Mouse (Mus musculus) midbrain, embryonic 15.5 days (tissue): ENCODE measurements around the gene Vamp5. TPM values are rescaled to one million over a fixed set of nuclear protein-coding genes. Genes with fewer than 3 reads are reported as not detected.
A peak's percentile ranks its signal among the peaks of the same experiment; 100 is the strongest.

ENCODE experiments used
- ATAC-seq: fragments of 200-750 bp; cut with Nextera tagmentation; replicated peaks from 2 replicates; pipeline ENCODE4 v1.8.0; 2017; ENCODE audit warnings: moderate TSS enrichment
- H3K27ac ChIP-seq: fragments of 300-500 bp; sonication (generic); 2 replicates; pipeline ENCODE4 v1.5.1; 2015; ENCODE audit warnings: mild to moderate bottlenecking, inconsistent platforms
- H3K27me3 ChIP-seq: fragments of 300-500 bp; sonication (generic); replicated peaks from 2 replicates; pipeline ENCODE4 v1.6.1; 2015; ENCODE audit warnings: inconsistent platforms
- H3K36me3 ChIP-seq: fragments of 300-500 bp; sonication (generic); replicated peaks from 2 replicates; pipeline ENCODE4 v1.6.1; 2015; ENCODE audit warnings: inconsistent platforms
- H3K4me1 ChIP-seq: fragments of 300-500 bp; sonication (generic); 2 replicates; pipeline ENCODE4 v1.6.1; 2015; ENCODE audit warnings: inconsistent platforms
- H3K4me2 ChIP-seq: fragments of 300-500 bp; sonication (generic); 2 replicates; pipeline ENCODE4 v1.6.1; 2015; ENCODE audit warnings: inconsistent platforms, mild to moderate bottlenecking, moderate library complexity
- H3K4me3 ChIP-seq: fragments of 300-500 bp; sonication (generic); 2 replicates; pipeline ENCODE4 v1.5.1; 2015; ENCODE audit warnings: mild to moderate bottlenecking, inconsistent platforms
- H3K9ac ChIP-seq: fragments of 300-500 bp; sonication (generic); 2 replicates; pipeline ENCODE4 v1.6.1; 2015; ENCODE audit warnings: mild to moderate bottlenecking, inconsistent platforms
- H3K9me3 ChIP-seq: fragments of 300-500 bp; sonication (generic); 2 replicates; pipeline ENCODE4 v1.6.1; 2016; ENCODE audit warnings: inconsistent platforms
- WGBS: fragments of 180-500 bp; shearing (Covaris S2); methylation state at CpG from one replicate; pipeline ENCODE4 v1.1.7; 2015; ENCODE audit warnings: mixed read lengths; 5-methylcytosine and 5-hydroxymethylcytosine counted together
- polyA plus RNA-seq: library from polyadenylated mRNA; unstranded; fragments of >200 nt; fragmentation: Nextera tagmentation; extraction: Ambion mirVana; gene quantifications from 2 replicates; pipeline ENCODE4 v1.2.1, GENCODE M21; 2015

Gene Vamp5
- polyA plus RNA-seq, 1 experiment from 2014 or later: 20.2 TPM

- Histone ChIP-seq H3K4me3 (no peak overlapping the region), H3K27ac (no peak overlapping the region), H3K4me2 (no peak overlapping the region), H3K4me1 (peaks cover 10% of the 10 kb centered on the region), H3K27me3 (peaks cover 15% of the 10 kb centered on the region), H3K9ac (no peak overlapping the region), H3K9me3 (no peaks in the 10 kb centered on the region), H3K36me3 (no peaks in the 10 kb centered on the region)
- WGBS: 75% methylated on average over 10 of the region's 10 CpGs
- ATAC-seq: no peak
Measured at GRCm38 (mm10) chr6:72388266-72388665, 8.0 kb upstream of the Vamp5 start.

GRCm38 (mm10) chr6:72387816-72388215 lies 7.5 kb upstream of the Vamp5 start:
- Histone ChIP-seq H3K4me3 (no peak overlapping the region), H3K36me3 (no peaks in the 10 kb centered on the region), H3K27me3 (peaks cover 15% of the 10 kb centered on the region), H3K27ac (no peak overlapping the region), H3K9ac (no peak overlapping the region), H3K4me2 (no peak overlapping the region), H3K4me1 (peaks cover 10% of the 10 kb centered on the region), H3K9me3 (no peaks in the 10 kb centered on the region)
- no peak for ATAC-seq
- WGBS: 72% methylated on average over 3 of the region's 3 CpGs

GRCm38 (mm10) chr6:72386561-72386960 lies 6.3 kb upstream of the Vamp5 start:
- H3K9me3 ChIP-seq: no peaks in the 10 kb centered on the region
- ATAC-seq: no peak
- H3K4me1 ChIP-seq: peaks cover 10% of the 10 kb centered on the region
- no peak overlapping the region for H3K27ac ChIP-seq
- no peak overlapping the region for H3K4me2 ChIP-seq
- no peak overlapping the region for H3K9ac ChIP-seq
- 95% methylated on average over 2 of the region's 2 CpGs for WGBS
- H3K27me3 ChIP-seq: peaks cover 15% of the 10 kb centered on the region
- H3K4me3 ChIP-seq: no peak overlapping the region
- H3K36me3 ChIP-seq: no peaks in the 10 kb centered on the region

DNA sequence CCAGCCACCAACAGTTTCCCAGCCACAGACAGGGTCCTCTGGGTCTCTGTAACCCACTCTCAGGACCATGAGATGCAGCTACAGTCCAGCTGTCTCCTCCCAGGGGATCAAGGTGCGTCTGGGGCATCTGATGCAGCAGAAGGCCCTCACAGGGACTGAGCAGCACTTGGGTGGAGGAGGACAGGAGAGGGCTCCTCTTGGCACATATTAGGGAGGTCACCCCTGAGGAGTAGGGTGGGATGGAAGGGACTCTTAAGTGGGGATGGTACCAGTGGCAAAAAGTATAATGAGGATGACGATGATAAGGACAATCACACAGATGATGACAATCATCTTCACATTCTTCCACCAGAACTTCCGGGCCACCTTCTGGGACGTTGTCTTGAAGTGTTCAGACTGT lies 5.0 kb upstream of the Vamp5 start:
- no peaks in the 10 kb centered on the region for H3K36me3 ChIP-seq
- no peak overlapping the region for H3K4me2 ChIP-seq
- H3K27me3 ChIP-seq: peaks cover 14% of the 10 kb centered on the region; the same call in 1 of the 2 replicates
- H3K4me1 ChIP-seq: peaks cover 8% of the 10 kb centered on the region
- ATAC-seq: no peak
- no peak overlapping the region for H3K27ac ChIP-seq
- WGBS: 93% methylated on average over 4 of the region's 4 CpGs
- H3K4me3 ChIP-seq: no peak overlapping the region
- H3K9ac ChIP-seq: no peak overlapping the region
- no peaks in the 10 kb centered on the region for H3K9me3 ChIP-seq

DNA sequence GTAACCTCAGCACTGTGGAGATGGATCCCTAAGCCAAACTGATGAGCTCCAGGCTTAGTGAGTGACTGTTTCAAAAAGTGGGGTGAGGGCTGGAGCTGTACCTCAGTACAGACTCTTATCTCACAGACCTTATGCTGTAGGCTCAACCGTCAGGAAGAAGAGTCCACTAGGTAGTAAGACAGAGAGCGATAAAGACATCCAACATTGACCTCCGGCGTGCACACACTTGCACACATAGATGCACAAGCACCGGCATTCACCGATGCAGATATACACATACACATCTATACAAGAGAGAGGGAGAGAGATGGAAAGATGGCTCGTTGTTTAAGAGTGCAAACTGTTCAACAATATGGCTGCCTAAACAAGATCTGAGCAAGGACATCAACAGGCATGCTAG lies 3.7 kb upstream of the Vamp5 start:
- H3K27ac ChIP-seq: no peak overlapping the region
- H3K4me1 ChIP-seq: peaks cover 6% of the 10 kb centered on the region
- WGBS: 96% methylated on average over 7 of the region's 7 CpGs
- H3K27me3 ChIP-seq: peaks cover 23% of the 10 kb centered on the region
- ATAC-seq: no peak
- H3K4me3 ChIP-seq: no peak overlapping the region
- H3K36me3 ChIP-seq: no peaks in the 10 kb centered on the region
- no peak overlapping the region for H3K9ac ChIP-seq
- H3K9me3 ChIP-seq: no peaks in the 10 kb centered on the region
- no peak overlapping the region for H3K4me2 ChIP-seq

DNA sequence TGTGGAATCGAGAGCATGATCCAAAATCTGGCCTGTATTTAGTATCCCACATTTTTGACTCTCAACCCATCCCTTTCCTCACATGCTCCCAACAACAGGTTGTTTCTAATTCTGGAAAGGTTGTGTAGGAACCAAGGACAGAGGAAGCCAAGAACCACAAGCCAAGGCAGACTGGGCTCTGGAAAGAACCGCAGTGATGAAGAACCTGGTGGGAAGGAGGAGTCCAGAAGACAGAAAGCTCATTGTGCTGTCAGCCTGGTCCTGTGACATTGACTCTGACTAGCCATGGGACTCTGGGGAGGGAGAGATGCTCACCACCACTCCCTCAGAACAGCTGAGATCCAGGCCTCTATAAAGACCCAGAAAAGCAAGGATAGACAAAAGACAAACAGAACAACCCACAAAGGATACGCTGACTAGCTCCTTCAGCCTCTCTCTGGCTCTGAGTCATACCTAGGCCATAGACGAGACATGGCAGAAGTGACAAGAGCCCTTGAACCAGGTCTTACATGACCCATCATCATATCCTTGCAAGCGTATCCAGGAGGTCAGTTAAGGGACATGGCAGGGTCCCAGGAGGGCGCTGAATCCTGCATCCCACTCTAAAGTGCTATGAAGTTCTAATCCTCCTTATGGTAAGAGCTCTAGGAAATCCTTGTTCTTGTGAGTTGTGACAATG lies 3.0 kb upstream of the Vamp5 start:
- no peak for ATAC-seq
- Histone ChIP-seq H3K9me3 (no peaks in the 10 kb centered on the region), H3K27ac (no peak overlapping the region), H3K4me1 (peaks cover 6% of the 10 kb centered on the region), H3K9ac (no peak overlapping the region), H3K4me2 (no peak overlapping the region), H3K36me3 (no peaks in the 10 kb centered on the region), H3K27me3 (peaks cover 25% of the 10 kb centered on the region), H3K4me3 (no peak overlapping the region)
- WGBS: 86% methylated on average over 6 of the region's 6 CpGs

GRCm38 (mm10) chr6:72382494-72382893 lies 2.2 kb upstream of the Vamp5 start:
- H3K4me1 ChIP-seq: peaks cover 6% of the 10 kb centered on the region
- no peak overlapping the region for H3K27ac ChIP-seq
- no peaks in the 10 kb centered on the region for H3K9me3 ChIP-seq
- no peak for ATAC-seq
- H3K27me3 ChIP-seq: peaks cover 26% of the 10 kb centered on the region
- no peak overlapping the region for H3K9ac ChIP-seq
- no peak overlapping the region for H3K4me3 ChIP-seq
- H3K4me2 ChIP-seq: no peak overlapping the region
- H3K36me3 ChIP-seq: no peaks in the 10 kb centered on the region
- 84% methylated on average over 6 of the region's 6 CpGs for WGBS

- no peak for ATAC-seq
- peaks cover 6% of the 10 kb centered on the region for H3K4me1 ChIP-seq
Measured at GRCm38 (mm10) chr6:72379377-72380130, 714 bp downstream of the Vamp5 start.

GRCm38 (mm10) chr6:72378510-72379234 lies 1.6 kb downstream of the Vamp5 start:
- no peak overlapping the region for H3K27ac ChIP-seq
- no peak for ATAC-seq
- H3K9me3 ChIP-seq: no peaks in the 10 kb centered on the region
- no peak overlapping the region for H3K4me3 ChIP-seq
- 83% methylated on average over 8 of the region's 8 CpGs for WGBS
- no peaks in the 10 kb centered on the region for H3K36me3 ChIP-seq
- peaks cover 26% of the 10 kb centered on the region for H3K27me3 ChIP-seq
- no peak overlapping the region for H3K4me2 ChIP-seq
- peaks cover 6% of the 10 kb centered on the region for H3K4me1 ChIP-seq
- no peak overlapping the region for H3K9ac ChIP-seq

More at GRCm38 (mm10) chr6:72379377-72380130, 714 bp downstream of the Vamp5 start:
- peaks cover 26% of the 10 kb centered on the region for H3K27me3 ChIP-seq
- WGBS: 43% methylated on average over 7 of the region's 7 CpGs
- no peaks in the 10 kb centered on the region for H3K9me3 ChIP-seq
- peak overlapping the region; percentile 56; the same call in 1 of the 2 replicates for H3K4me2 ChIP-seq
- H3K36me3 ChIP-seq: no peaks in the 10 kb centered on the region
- H3K27ac ChIP-seq: no peak overlapping the region
- H3K9ac ChIP-seq: no peak overlapping the region
- peak overlapping the region; percentile 39; the same call in 1 of the 2 replicates for H3K4me3 ChIP-seq

- no peak overlapping the region for H3K27ac ChIP-seq
- H3K27me3 ChIP-seq: peaks cover 17% of the 10 kb centered on the region
- no peak overlapping the region for H3K9ac ChIP-seq
- H3K4me2 ChIP-seq: no peak overlapping the region
- H3K9me3 ChIP-seq: no peaks in the 10 kb centered on the region
- no peak for ATAC-seq
- H3K4me1 ChIP-seq: peaks cover under 1% of the 10 kb centered on the region
- no peak overlapping the region for H3K4me3 ChIP-seq
- H3K36me3 ChIP-seq: no peaks in the 10 kb centered on the region
- 90% methylated on average over 15 of the region's 15 CpGs for WGBS
Measured at GRCm38 (mm10) chr6:72374820-72375563, 5.3 kb downstream of the Vamp5 start.

- Histone ChIP-seq H3K36me3 (no peaks in the 10 kb centered on the region), H3K27ac (no peak overlapping the region), H3K9ac (no peak overlapping the region), H3K9me3 (no peaks in the 10 kb centered on the region), H3K4me3 (no peak overlapping the region), H3K4me1 (no peaks in the 10 kb centered on the region), H3K4me2 (no peak overlapping the region), H3K27me3 (peaks cover 9% of the 10 kb centered on the region)
- no peak for ATAC-seq
- WGBS: 68% methylated on average over 7 of the region's 7 CpGs
Measured at GRCm38 (mm10) chr6:72374206-72374605, 6.1 kb downstream of the Vamp5 start.

- Histone ChIP-seq H3K4me1 (no peaks in the 10 kb centered on the region), H3K36me3 (no peaks in the 10 kb centered on the region), H3K4me3 (no peak overlapping the region), H3K9me3 (no peaks in the 10 kb centered on the region), H3K27me3 (no peaks in the 10 kb centered on the region), H3K4me2 (no peak overlapping the region), H3K9ac (no peak overlapping the region), H3K27ac (no peak overlapping the region)
- 82% methylated on average over 4 of the region's 4 CpGs for WGBS
- no peak for ATAC-seq
Measured at GRCm38 (mm10) chr6:72373184-72373583, 7.1 kb downstream of the Vamp5 start.
